Comparison of ENCODE assay signal across 7 mouse cellular contexts in genomic region chr1:168676418-168677413, GRCm38 (mm10).
DNase-seq lines count a peak whose midpoint lies in the region; ATAC-seq and TF ChIP-seq lines count a peak whose summit lies in the region.

No protein-coding gene starts in this region.

- H3K36me3 ChIP-seq in lung, embryonic 15.5 days = no peaks in the 10 kb centered on the region
- no peaks in the 10 kb centered on the region for H3K36me3 ChIP-seq in forebrain, embryonic 16.5 days (ENCODE audit: control insufficient read depth, insufficient read depth)
- no peaks in the 10 kb centered on the region for H3K36me3 ChIP-seq in stomach, embryonic 14.5 days (ENCODE audit: control insufficient read depth, insufficient read depth, low read length)
- H3K36me3 ChIP-seq in liver, embryonic 12.5 days = no peaks in the 10 kb centered on the region

- H3K27me3 ChIP-seq in lung, embryonic 15.5 days = no peaks in the 10 kb centered on the region
- H3K27me3 ChIP-seq in forebrain, embryonic 16.5 days (replicated peaks; ENCODE audit: control insufficient read depth, insufficient read depth, low read length) = no peaks in the 10 kb centered on the region
- no peaks in the 10 kb centered on the region for H3K27me3 ChIP-seq in stomach, embryonic 14.5 days (ENCODE audit: control insufficient read depth, insufficient read depth, low read length)
- no peaks in the 10 kb centered on the region for H3K27me3 ChIP-seq in liver, embryonic 12.5 days (replicated peaks)

- H3K27ac ChIP-seq in lung, embryonic 15.5 days = no peak overlapping the region
- peak overlapping the region; percentile 77 for H3K27ac ChIP-seq in forebrain, embryonic 16.5 days (ENCODE audit: low read length)
- no peak overlapping the region for H3K27ac ChIP-seq in stomach, embryonic 14.5 days (ENCODE audit: low read length)
- H3K27ac ChIP-seq in liver, embryonic 12.5 days = no peak overlapping the region

- no peak for ATAC-seq in lung, embryonic 15.5 days (ENCODE audit: borderline replicate concordance, extremely low read depth, low FRiP score, low TSS enrichment)
- ATAC-seq in forebrain, embryonic 16.5 days = peak; percentile 88
- ATAC-seq in stomach, embryonic 14.5 days (ENCODE audit: insufficient number of reproducible peaks, insufficient read depth, low FRiP score, low read depth) = no peak
- ATAC-seq in liver, embryonic 12.5 days = no peak

- H3K4me1 ChIP-seq in lung, embryonic 15.5 days = no peaks in the 10 kb centered on the region
- no peaks in the 10 kb centered on the region for H3K4me1 ChIP-seq in lung, adult 2 months (ENCODE audit: control insufficient read depth, insufficient read depth, low read length)
- H3K4me1 ChIP-seq in forebrain, embryonic 16.5 days (replicated peaks; ENCODE audit: control insufficient read depth, insufficient read depth, low read length) = peaks cover 4% of the 10 kb centered on the region
- no peaks in the 10 kb centered on the region for H3K4me1 ChIP-seq in stomach, embryonic 14.5 days (ENCODE audit: control insufficient read depth, insufficient read depth, low read length)
- no peaks in the 10 kb centered on the region for H3K4me1 ChIP-seq in liver, embryonic 12.5 days

- WGBS in lung, embryonic 15.5 days = 39% methylated on average over 29 of the region's 29 CpGs
- WGBS in lung, adult 2 months = 47% methylated on average over 29 of the region's 29 CpGs
- WGBS in forebrain, embryonic 16.5 days = 38% methylated on average over 29 of the region's 29 CpGs
- 40% methylated on average over 29 of the region's 29 CpGs for WGBS in stomach, embryonic 14.5 days
- 58% methylated on average over 29 of the region's 29 CpGs for WGBS in liver, embryonic 12.5 days (ENCODE audit: insufficient replicate concordance)

- no peak overlapping the region for H3K9ac ChIP-seq in lung, embryonic 15.5 days
- H3K9ac ChIP-seq in forebrain, embryonic 16.5 days (replicated peaks; ENCODE audit: low read depth, low read length) = peak overlapping the region; percentile 45
- H3K9ac ChIP-seq in stomach, embryonic 14.5 days (replicated peaks; ENCODE audit: low read depth, low read length) = no peak overlapping the region
- no peak overlapping the region for H3K9ac ChIP-seq in liver, embryonic 12.5 days

- peak overlapping the region; percentile 46 for H3K4me2 ChIP-seq in lung, embryonic 15.5 days
- peak overlapping the region; percentile 52 for H3K4me2 ChIP-seq in forebrain, embryonic 16.5 days (ENCODE audit: low read length)
- peak overlapping the region; percentile 39 for H3K4me2 ChIP-seq in stomach, embryonic 14.5 days (replicated peaks; ENCODE audit: low read depth, low read length)
- H3K4me2 ChIP-seq in liver, embryonic 12.5 days = no peak overlapping the region

- TF ChIP-seq POLR2A in lung, adult 2 months (IDR thresholded peaks at IDR 0.05; ENCODE audit: borderline replicate concordance, extremely low read depth, low read depth, low read length) = no peak

- no peak for TF ChIP-seq CTCF in lung, adult 2 months (IDR thresholded peaks at IDR 0.05; ENCODE audit: insufficient read depth, low read length)

- DNase-seq in lung, adult 2 months = no peak
- DNase-seq in layer of hippocampus, postnatal 36 days = peak; percentile 22 to 23
- no peak for DNase-seq in ovary, postnatal 10 days (ENCODE audit: low spot score)

- H3K9me3 ChIP-seq in lung, embryonic 15.5 days = no peaks in the 10 kb centered on the region
- no peaks in the 10 kb centered on the region for H3K9me3 ChIP-seq in forebrain, embryonic 16.5 days (ENCODE audit: control insufficient read depth, low read length)
- H3K9me3 ChIP-seq in stomach, embryonic 14.5 days (ENCODE audit: control insufficient read depth, low read depth, low read length) = no peaks in the 10 kb centered on the region
- H3K9me3 ChIP-seq in liver, embryonic 12.5 days (replicated peaks) = no peaks in the 10 kb centered on the region

- H3K4me3 ChIP-seq in lung, embryonic 15.5 days = peak overlapping the region; percentile 10; the same call in 1 of the 2 replicates
- H3K4me3 ChIP-seq in lung, adult 2 months (replicated peaks; ENCODE audit: extremely low read depth, low read depth, low read length) = no peak overlapping the region
- peak overlapping the region; percentile 33 for H3K4me3 ChIP-seq in forebrain, embryonic 16.5 days (replicated peaks; ENCODE audit: low read length)
- H3K4me3 ChIP-seq in stomach, embryonic 14.5 days (ENCODE audit: low read depth, low read length) = peak overlapping the region; percentile 18
- no peak overlapping the region for H3K4me3 ChIP-seq in liver, embryonic 12.5 days

Comparison
In these comparisons a context has a peak if more than half of its experiments do, and no peak if none do; other contexts are left out.
1. H3K4me3 ChIP-seq: peak in lung, embryonic 15.5 days (single experiment), forebrain, embryonic 16.5 days (single experiment) and stomach, embryonic 14.5 days (single experiment); none in lung, adult 2 months (single experiment) and liver, embryonic 12.5 days (single experiment).
2. DNase-seq: peak in layer of hippocampus, postnatal 36 days (2 of 2); none in lung, adult 2 months (single experiment) and ovary, postnatal 10 days (single experiment).